Mouse (Mus musculus) monocyte, adult 5-6 weeks (primary cell): ENCODE data around the gene Trim71. TPM values are rescaled to one million over a fixed set of nuclear protein-coding genes. Genes with fewer than 3 reads are reported as not detected.

Experiments used
- total RNA-seq: library from RNA; stranded (forward); fragments of 200-1000, 200-491, 200-594 nt; gene quantifications from 3 replicates; pipeline ENCODE4 v1.2.3, GENCODE M21; 2017

The Trim71 gene
- total RNA-seq, 1 experiment from 2014 or later = not detected

Other genes starting within 250 kb of the Trim71 start
- gene Bcl2a1c, start 234.2 kb downstream of the Trim71 start, total RNA-seq = not detected in 3 replicates
- 0.43 to 7.9 TPM (median 4.4 TPM) in 3 replicates for gene Crtap, start 173.7 kb downstream of the Trim71 start, total RNA-seq
- 10.1 to 14.1 TPM (median 10.7 TPM) in 3 replicates for gene Glb1, start 163.3 kb downstream of the Trim71 start, total RNA-seq
- 4.4 to 9.6 TPM (median 7.1 TPM) in 3 replicates for gene Tmppe, start 163.3 kb downstream of the Trim71 start, total RNA-seq
- gene Ccr4, start 59.5 kb downstream of the Trim71 start, total RNA-seq = 0.19 to 0.43 TPM (median 0.38 TPM) in 3 replicates
- gene C130032M10Rik, start 48.7 kb downstream of the Trim71 start, total RNA-seq = not detected in 3 replicates
- 32.0 to 44.8 TPM (median 42.1 TPM) in 3 replicates for gene Cnot10, start 75.8 kb upstream of the Trim71 start, total RNA-seq
- gene Dync1li1, start 124.4 kb upstream of the Trim71 start, total RNA-seq = 66.7 to 93.5 TPM (median 91.6 TPM) in 3 replicates
- gene Cmtm6, start 166.7 kb upstream of the Trim71 start, total RNA-seq = 131 to 163 TPM (median 138 TPM) in 3 replicates
- gene Cmtm7, start 217.5 kb upstream of the Trim71 start, total RNA-seq = 95.2 to 128 TPM (median 119 TPM) in 3 replicates